In the genomic region with DNA sequence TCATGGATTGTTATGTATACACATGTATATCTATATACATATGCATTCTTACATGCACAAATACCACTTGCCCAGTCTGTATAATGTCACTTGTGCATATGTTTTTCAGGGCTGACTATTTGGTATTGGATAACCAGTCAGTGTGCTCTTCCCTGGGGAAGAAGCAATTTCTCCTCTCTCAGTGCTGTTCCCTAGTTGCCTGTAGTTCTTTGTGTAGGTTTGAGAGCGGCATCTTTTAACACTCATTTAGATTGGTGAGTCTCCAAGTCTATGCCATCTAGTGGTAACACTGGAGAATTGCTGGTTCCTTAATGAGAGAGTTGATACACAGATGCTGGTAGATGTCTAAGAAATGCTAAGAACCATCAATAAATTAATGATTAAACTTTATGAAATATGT, we compare ENCODE assay signal across 9 mouse cellular contexts. TPM values are rescaled to one million over a fixed set of nuclear protein-coding genes. Genes with fewer than 3 reads are reported as not detected.
DNase-seq lines count a peak whose midpoint lies in the region; ATAC-seq lines count a peak whose summit lies in the region.
"Had no signal": no experiment of that assay in that cellular context is flagged by ENCODE, and none has a peak within 500 bp of the region (broad histone marks: within the 10 kb centered on the region; RNA-seq: fewer than 3 reads in every experiment).

No protein-coding gene starts in this region.

- no peaks in the 10 kb centered on the region for H3K9me3 ChIP-seq in kidney, embryonic 16.5 days (ENCODE audit: low read length)
- H3K9me3 ChIP-seq: embryonic facial prominence, embryonic 13.5 days had no signal

- no peak overlapping the region for H3K4me3 ChIP-seq in kidney, embryonic 16.5 days (ENCODE audit: low read length)
- H3K4me3 ChIP-seq: embryonic facial prominence, embryonic 13.5 days had no signal

- 0 out of 2 replicates have a peak, but pooled peaks have one; percentile 35 for ATAC-seq in kidney, embryonic 16.5 days (ENCODE audit: low FRiP score, low TSS enrichment)

- no peak overlapping the region for H3K9ac ChIP-seq in kidney, embryonic 16.5 days (replicated peaks; ENCODE audit: low read length)
- H3K9ac ChIP-seq: embryonic facial prominence, embryonic 13.5 days had no signal

- no peaks in the 10 kb centered on the region for H3K4me1 ChIP-seq in kidney, embryonic 16.5 days (ENCODE audit: insufficient read depth, low read length)
- H3K4me1 ChIP-seq: embryonic facial prominence, embryonic 13.5 days had no signal

- no peak overlapping the region for H3K27ac ChIP-seq in kidney, embryonic 16.5 days (ENCODE audit: low read length)
- H3K27ac ChIP-seq: embryonic facial prominence, embryonic 13.5 days had no signal

- no peak overlapping the region for H3K4me2 ChIP-seq in kidney, embryonic 16.5 days (replicated peaks; ENCODE audit: low read depth, low read length)
- H3K4me2 ChIP-seq: embryonic facial prominence, embryonic 13.5 days had no signal

- no peaks in the 10 kb centered on the region for H3K27me3 ChIP-seq in kidney, embryonic 16.5 days (ENCODE audit: insufficient read depth, low read length)
- H3K27me3 ChIP-seq: embryonic facial prominence, embryonic 13.5 days had no signal

- DNase-seq in kidney, adult 18-20 months, result no peak
- DNase-seq in Muller cell, postnatal 12 days (ENCODE audit: inconsistent ontology term), result peak; percentile 53
- peak; percentile 14 for DNase-seq in fibroblast of lung, adult 2 months (ENCODE audit: low read depth)
- DNase-seq in mesoderm, embryonic 11.5 days (ENCODE audit: low read depth, low spot score), result peak; percentile 50
- DNase-seq in right cerebral cortex, postnatal 4 days, result no peak
- no peak for DNase-seq in adrenal gland, adult 2 months
- no peak for DNase-seq in B cell, adult 2 months

- no peaks in the 10 kb centered on the region for H3K36me3 ChIP-seq in kidney, embryonic 16.5 days (ENCODE audit: insufficient read depth, low read length)
- H3K36me3 ChIP-seq: embryonic facial prominence, embryonic 13.5 days had no signal

- 3% methylated on average over 1 of the region's 1 CpGs for WGBS in kidney, embryonic 16.5 days

RNA-seq across cellular contexts. Expression of a gene that starts 34.7 kb away (rescaled TPM):
- polyA plus RNA-seq in kidney, embryonic 16.5 days (2015; fragmentation: Nextera tagmentation; extraction: Ambion mirVana), result 26.0 and 31.3 TPM in 2 replicates
- 10 to 100 TPM; 15.2 to 18.6 TPM for total RNA-seq in adrenal gland, adult 2 months (2021)
- polyA plus RNA-seq in adrenal gland, adult 2 months (2012; rRNA removed), result 2.9 TPM in 2 replicates

RNA-seq across cellular contexts. Expression of a gene that starts 42.6 kb away (rescaled TPM):
- polyA plus RNA-seq in kidney, embryonic 16.5 days (2015; fragmentation: Nextera tagmentation; extraction: Ambion mirVana), result 8.5 and 8.6 TPM in 2 replicates
- not detected for total RNA-seq in adrenal gland, adult 2 months (2021)
- polyA plus RNA-seq in adrenal gland, adult 2 months (2012; rRNA removed), result not detected in 2 replicates

Comparison
In these comparisons a context has a peak if more than half of its experiments do, and no peak if none do; other contexts are left out.
1. DNase-seq: peak in Muller cell, postnatal 12 days (single experiment), fibroblast of lung, adult 2 months (single experiment) and mesoderm, embryonic 11.5 days (single experiment); none in kidney, adult 18-20 months (single experiment), right cerebral cortex, postnatal 4 days (single experiment), adrenal gland, adult 2 months (single experiment) and B cell, adult 2 months (0 of 2).